ENCODE assay signal across 11 mouse cellular contexts in the genomic region with DNA sequence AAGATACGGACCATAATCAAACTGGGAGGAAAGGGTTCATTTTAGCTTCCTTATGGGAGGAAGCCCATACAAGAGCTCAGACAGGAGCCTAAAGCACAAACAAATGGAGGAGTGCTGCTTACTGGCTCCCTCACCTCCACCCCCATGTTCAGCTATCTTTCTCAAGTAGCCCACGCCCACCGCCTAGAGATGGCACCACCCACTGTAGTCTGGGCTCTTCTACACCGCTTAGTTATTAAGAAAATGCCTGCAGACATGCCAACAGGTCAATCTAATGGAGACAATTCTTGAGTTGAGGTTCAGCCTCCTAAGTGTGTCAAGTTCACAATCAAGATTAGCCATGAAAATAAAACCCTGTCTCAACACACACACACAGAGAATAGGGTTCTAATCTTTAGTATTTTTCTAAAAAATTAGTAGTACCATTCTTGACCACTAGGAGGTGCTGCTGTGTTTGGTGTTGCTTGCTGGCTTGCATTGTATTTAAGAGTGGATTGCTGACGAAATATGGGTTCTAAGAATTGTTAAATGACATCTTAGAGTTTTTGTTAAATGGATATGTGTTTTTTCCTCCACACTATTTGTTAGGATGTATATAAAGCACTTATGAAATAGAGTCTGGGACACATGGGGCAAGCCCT. TPM values are rescaled to one million over a fixed set of nuclear protein-coding genes. Genes with fewer than 3 reads are reported as not detected.
A peak's percentile ranks its signal among the peaks of the same experiment; 100 is the strongest.
DNase-seq lines count a peak whose midpoint lies in the region; ATAC-seq and TF ChIP-seq lines count a peak whose summit lies in the region.
"Had no signal": no experiment of that assay in that cellular context is flagged by ENCODE, and none has a peak within 500 bp of the region (broad histone marks: within the 10 kb centered on the region; RNA-seq: fewer than 3 reads in every experiment).

No protein-coding gene starts in this region.

- no peak overlapping the region for H3K4me2 ChIP-seq in liver, postnatal 0 days (ENCODE audit: low read depth, low read length)
- H3K4me2 ChIP-seq: embryonic facial prominence, embryonic 15.5 days; limb, embryonic 15.5 days; stomach, embryonic 15.5 days had no signal

- 0 out of 2 replicates have a peak, but pooled peaks have one; percentile 14 for TF ChIP-seq CTCF in kidney, adult 2 months (conservative IDR thresholded peaks at IDR 0.05; ENCODE audit: insufficient read depth, insufficient read length, low read depth, low read length)
- TF ChIP-seq CTCF in E14TG2a.4 (conservative IDR thresholded peaks at IDR 0.05; ENCODE audit: low read length): peak; percentile 76
- peak; percentile 82 for TF ChIP-seq CTCF in liver, postnatal 0 days (IDR thresholded peaks at IDR 0.05; ENCODE audit: low read depth)

- DNase-seq in kidney, adult 2 months: peak; percentile 32
- no peak for DNase-seq in kidney, adult 9 months
- peak; percentile 50 for DNase-seq in c-Kit-positive CD71-negative TER-119-negative erythroid progenitor cells, embryonic 14.5 days (ENCODE audit: low read depth)
- no peak for DNase-seq in liver, postnatal 0 days
- DNase-seq in ovary, postnatal 10 days (ENCODE audit: low spot score): no peak
- DNase-seq in urinary bladder, adult 18-20 months (ENCODE audit: low spot score in 2 of 2): no peak
- no peak for DNase-seq in layer of hippocampus, adult 8-10 months (ENCODE audit: low spot score in 2 of 2)

- H3K36me3 ChIP-seq in kidney, adult 2 months (ENCODE audit: control insufficient read depth, insufficient read depth, low read length): peaks cover 1% of the 10 kb centered on the region; the same call in 1 of the 2 replicates
- H3K36me3 ChIP-seq in E14TG2a.4 (ENCODE audit: insufficient read depth, low read length): peaks cover 81% of the 10 kb centered on the region
- H3K36me3 ChIP-seq in liver, postnatal 0 days (replicated peaks; ENCODE audit: insufficient read depth, low read length): 0 out of 2 replicates have a peak, but pooled peaks cover 4% of the 10 kb centered on the region

- no peak overlapping the region for H3K9ac ChIP-seq in liver, postnatal 0 days (replicated peaks)
- H3K9ac ChIP-seq: embryonic facial prominence, embryonic 15.5 days; limb, embryonic 15.5 days; stomach, embryonic 15.5 days had no signal

- H3K27ac ChIP-seq in kidney, adult 2 months (ENCODE audit: insufficient read depth, low read depth, low read length): no peak overlapping the region
- H3K27ac ChIP-seq in liver, postnatal 0 days (ENCODE audit: low read depth): no peak overlapping the region
- H3K27ac ChIP-seq: embryonic facial prominence, embryonic 15.5 days; limb, embryonic 15.5 days; stomach, embryonic 15.5 days had no signal

- H3K9me3 ChIP-seq in E14TG2a.4 (ENCODE audit: low read length): no peaks in the 10 kb centered on the region
- no peaks in the 10 kb centered on the region for H3K9me3 ChIP-seq in liver, postnatal 0 days (ENCODE audit: low read length)
- H3K9me3 ChIP-seq: embryonic facial prominence, embryonic 15.5 days; limb, embryonic 15.5 days; stomach, embryonic 15.5 days had no signal

- TF ChIP-seq POLR2A in kidney, adult 2 months (IDR thresholded peaks at IDR 0.05; ENCODE audit: low read depth, low read length): no peak

- H3K27me3 ChIP-seq in kidney, adult 2 months (replicated peaks; ENCODE audit: control insufficient read depth, insufficient read depth, low read length): no peaks in the 10 kb centered on the region
- no peaks in the 10 kb centered on the region for H3K27me3 ChIP-seq in E14TG2a.4 (ENCODE audit: insufficient read depth, low read length)
- H3K27me3 ChIP-seq in liver, postnatal 0 days (ENCODE audit: insufficient read depth, low read length): no peaks in the 10 kb centered on the region
- H3K27me3 ChIP-seq: embryonic facial prominence, embryonic 15.5 days; limb, embryonic 15.5 days; stomach, embryonic 15.5 days had no signal

- no peak for ATAC-seq in liver, postnatal 0 days

- no peaks in the 10 kb centered on the region for H3K4me1 ChIP-seq in kidney, adult 2 months (ENCODE audit: control insufficient read depth, insufficient read depth, low read length)
- peaks cover 81% of the 10 kb centered on the region for H3K4me1 ChIP-seq in E14TG2a.4 (replicated peaks; ENCODE audit: low read depth, low read length)
- H3K4me1 ChIP-seq in liver, postnatal 0 days (ENCODE audit: insufficient read depth): peaks cover 4% of the 10 kb centered on the region; the same call in 1 of the 2 replicates

- no peak overlapping the region for H3K4me3 ChIP-seq in kidney, adult 2 months (ENCODE audit: insufficient read depth, low read depth, low read length)
- peak overlapping the region; percentile 48 for H3K4me3 ChIP-seq in E14TG2a.4 (replicated peaks; ENCODE audit: low read length)
- H3K4me3 ChIP-seq in liver, postnatal 0 days (ENCODE audit: low read depth, low read length): no peak overlapping the region
- H3K4me3 ChIP-seq: embryonic facial prominence, embryonic 15.5 days; limb, embryonic 15.5 days; stomach, embryonic 15.5 days had no signal

- TF ChIP-seq EP300 in liver, postnatal 0 days (IDR thresholded peaks at IDR 0.05; ENCODE audit: low read depth): no peak

- 74% methylated on average over 5 of the region's 5 CpGs for WGBS in kidney, adult 2 months
- WGBS in liver, postnatal 0 days (ENCODE audit: insufficient replicate concordance): 63% methylated on average over 5 of the region's 5 CpGs

RNA-seq across cellular contexts. Expression of a gene that starts 6.3 kb away (rescaled TPM):
- polyA plus RNA-seq in kidney, adult 2 months (2012; rRNA removed): 9.7 and 11.4 TPM in 2 replicates
- polyA plus RNA-seq in liver, postnatal 0 days (2015; fragmentation: Nextera tagmentation; extraction: Ambion mirVana): 10.3 and 10.8 TPM in 2 replicates
- 10 to 100 TPM; 16.1 to 19.2 (median 16.6) TPM for total RNA-seq in layer of hippocampus, adult 8-10 months (2022)

RNA-seq across cellular contexts. Expression of a gene that starts 29.4 kb away (rescaled TPM):
- 4.2 and 5.9 TPM in 2 replicates for polyA plus RNA-seq in kidney, adult 2 months (2012; rRNA removed)
- polyA plus RNA-seq in liver, postnatal 0 days (2015; fragmentation: Nextera tagmentation; extraction: Ambion mirVana): 0.22 and 0.29 TPM in 2 replicates
- total RNA-seq in layer of hippocampus, adult 8-10 months (2022): 10 to 100 TPM; 11.6 to 17.4 (median 13.2) TPM

RNA-seq across cellular contexts. Expression of a gene that starts 29.4 kb away (rescaled TPM):
- polyA plus RNA-seq in kidney, adult 2 months (2012; rRNA removed): 215 and 254 TPM in 2 replicates
- polyA plus RNA-seq in liver, postnatal 0 days (2015; fragmentation: Nextera tagmentation; extraction: Ambion mirVana): 132 and 143 TPM in 2 replicates
- total RNA-seq in layer of hippocampus, adult 8-10 months (2022): 1 to 10 TPM; 4.4 to 7.6 (median 6.3) TPM

Comparison
In these comparisons a context has a peak if more than half of its experiments do, and no peak if none do; other contexts are left out.
1. DNase-seq: peak in kidney, adult 2 months (single experiment) and c-Kit-positive CD71-negative TER-119-negative erythroid progenitor cells, embryonic 14.5 days (single experiment); none in kidney, adult 9 months (single experiment), liver, postnatal 0 days (single experiment), ovary, postnatal 10 days (single experiment), urinary bladder, adult 18-20 months (0 of 2) and layer of hippocampus, adult 8-10 months (0 of 2).
2. CTCF ChIP-seq: peak in every context shown above with its lines; median percentile 82 in liver, postnatal 0 days; 76 in E14TG2a.4; 14 in kidney, adult 2 months.